Mouse (Mus musculus) stomach, postnatal 0 days (tissue): ENCODE results near the gene Reep3. TPM values are rescaled to one million over a fixed set of nuclear protein-coding genes. Genes with fewer than 3 reads are reported as not detected.

Experiments
- ATAC-seq: fragments of 200-750 bp; cut with Nextera tagmentation; 2 replicates; pipeline ENCODE4 v1.8.0; 2017; ENCODE audit not compliant: low FRiP score, low TSS enrichment
- DNase-seq: peaks from one replicate; pipeline ENCODE4 v3.0.0-alpha.2; 2016; ENCODE audit warnings: low spot score
- H3K27ac ChIP-seq: fragments of 300-500 bp; sonication (generic); replicated peaks from 2 replicates; pipeline ENCODE4 v1.5.1; 2014; ENCODE audit warnings: mild to moderate bottlenecking, control low read depth
- H3K27me3 ChIP-seq: fragments of 300-500 bp; sonication (generic); 2 replicates; pipeline ENCODE4 v1.6.1; 2014; ENCODE audit warnings: low read length; ENCODE audit not compliant: control insufficient read depth, insufficient read depth
- H3K36me3 ChIP-seq: fragments of 300-500 bp; sonication (generic); 2 replicates; pipeline ENCODE4 v1.6.1; 2014; ENCODE audit warnings: low read length, mixed read lengths; ENCODE audit not compliant: control insufficient read depth, insufficient read depth
- H3K4me1 ChIP-seq: fragments of 300-500 bp; sonication (generic); replicated peaks from 2 replicates; pipeline ENCODE4 v1.6.1; 2014; ENCODE audit warnings: antibody characterized with exemption; ENCODE audit not compliant: control insufficient read depth, insufficient read depth
- H3K4me2 ChIP-seq: fragments of 300-500 bp; sonication (generic); replicated peaks from 2 replicates; pipeline ENCODE4 v1.6.1; 2014; ENCODE audit warnings: low read depth, mild to moderate bottlenecking, control low read depth, moderate library complexity
- H3K4me3 ChIP-seq: fragments of 300-500 bp; sonication (generic); 2 replicates; pipeline ENCODE4 v1.5.1; 2014; ENCODE audit warnings: low read depth, low read length, control low read depth
- H3K9ac ChIP-seq: fragments of 300-500 bp; sonication (generic); 2 replicates; pipeline ENCODE4 v1.6.1; 2014; ENCODE audit warnings: mild to moderate bottlenecking, low read length, control low read depth, mixed read lengths
- H3K9me3 ChIP-seq: fragments of 300-500 bp; sonication (generic); 2 replicates; pipeline ENCODE4 v1.6.1; 2016; ENCODE audit warnings: low read length; ENCODE audit not compliant: control insufficient read depth
- CTCF ChIP-seq: IDR thresholded peaks from 2 replicates; pipeline ENCODE4 v1.5.1; 2016; ENCODE audit warnings: antibody characterized with exemption, low read depth, mild to moderate bottlenecking, moderate library complexity
- EP300 ChIP-seq: optimal IDR thresholded peaks from 2 replicates; pipeline ENCODE3; 2016; ENCODE audit warnings: antibody characterized with exemption
- WGBS: fragments of 180-500 bp; shearing (Covaris S2); extraction: QIAGEN DNeasy Blood & Tissue Kit; methylation state at CpG from one replicate; pipeline ENCODE4 v1.1.7; 2014; 5-methylcytosine and 5-hydroxymethylcytosine counted together
- polyA plus RNA-seq: library from polyadenylated mRNA; unstranded; fragments of >200 nt; fragmentation: Nextera tagmentation; extraction: Ambion mirVana; gene quantifications from 2 replicates; pipeline ENCODE4 v1.2.1, GENCODE M21; 2015

Reep3 gene
- 38.2 and 38.6 TPM in 2 replicates for polyA plus RNA-seq

DNA sequence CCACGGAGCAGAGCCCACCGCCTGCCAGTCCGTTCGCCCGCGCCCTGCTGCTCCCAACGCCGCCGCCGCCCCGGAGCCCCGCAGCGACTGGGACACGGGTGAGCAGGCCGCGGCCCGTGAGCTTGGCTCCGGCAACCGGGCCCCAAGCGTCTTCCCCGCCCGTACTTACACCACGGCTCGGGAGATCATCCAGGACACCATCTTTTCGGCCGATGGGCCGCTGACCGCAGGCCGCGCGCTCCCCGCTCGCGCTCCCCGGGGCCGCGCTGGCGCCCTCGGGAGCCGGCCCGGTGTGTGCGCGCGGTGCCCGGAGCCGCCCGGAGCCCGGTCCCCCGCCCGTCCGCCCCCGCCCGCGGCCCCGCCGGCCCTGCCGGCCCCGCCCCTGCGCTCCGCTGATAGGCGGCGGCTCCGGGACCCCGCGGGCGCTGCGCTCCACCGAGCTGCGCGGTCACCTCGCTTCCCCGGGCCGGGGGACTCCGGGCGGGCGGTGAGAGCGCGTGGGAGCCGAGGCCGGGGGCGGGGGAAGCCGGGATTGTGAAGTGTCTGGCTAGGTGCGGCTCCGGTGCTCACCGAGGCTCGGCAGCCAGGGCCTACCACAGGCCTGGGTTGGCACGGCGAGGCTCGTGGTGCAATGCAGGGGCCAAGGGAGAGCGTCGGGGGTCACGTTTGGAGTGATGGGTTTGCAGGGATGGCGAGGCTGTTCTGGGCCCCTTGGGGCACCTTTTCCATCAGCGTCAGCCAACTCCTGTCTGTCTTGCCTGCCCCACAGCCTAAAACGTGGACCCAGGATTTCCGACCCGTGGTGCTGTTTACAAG is at the start of gene Reep3:
Reep3 (minus strand) TSS at position 325 of the 816 bp plus-strand sequence.
- Histone ChIP-seq H3K27me3 (no peaks in the 10 kb centered on the region), H3K4me1 (0 out of 2 replicates have a peak, but pooled peaks cover 3% of the 10 kb centered on the region), H3K27ac (peak within 1 kb of the TSS; percentile 100), H3K36me3 (no peaks in the 10 kb centered on the region), H3K9me3 (no peaks in the 10 kb centered on the region), H3K4me3 (peak within 1 kb of the TSS; percentile 99), H3K4me2 (peak within 1 kb of the TSS; percentile 74), H3K9ac (peak within 1 kb of the TSS; percentile 100)
- WGBS = 0% methylated on average over 41 of the region's 97 CpGs
- DNase-seq (peak; percentile 81), ATAC-seq (peak; percentile 84)
- TF ChIP-seq CTCF (no peak), EP300 (no peak)

DNA sequence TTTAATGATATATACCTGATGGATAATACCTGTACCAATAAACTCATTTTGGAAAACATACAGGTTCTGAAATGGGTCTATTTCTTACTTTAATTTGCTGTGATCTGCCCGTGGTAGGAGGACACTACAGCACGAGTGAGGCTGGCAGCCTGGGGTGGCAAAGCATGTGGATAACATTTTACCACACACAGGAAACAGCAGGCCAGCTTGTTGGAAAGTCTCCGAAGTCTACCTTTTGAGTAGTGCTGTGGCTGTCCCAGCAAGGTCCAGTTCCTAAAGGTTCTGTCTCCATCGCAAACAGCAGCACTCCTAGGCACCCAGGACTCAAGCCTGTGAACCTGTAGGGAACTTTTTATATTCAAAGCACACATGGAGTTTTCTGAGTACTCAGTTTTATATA is 48.9 kb upstream of the Reep3 start:
- no peaks in the 10 kb centered on the region for H3K36me3 ChIP-seq
- ATAC-seq (no peak), DNase-seq (no peak)
- no peak overlapping the region for H3K4me3 ChIP-seq
- no peak overlapping the region for H3K27ac ChIP-seq
- no peaks in the 10 kb centered on the region for H3K27me3 ChIP-seq
- H3K4me2 ChIP-seq = no peak overlapping the region
- H3K4me1 ChIP-seq = no peaks in the 10 kb centered on the region
- no peaks in the 10 kb centered on the region for H3K9me3 ChIP-seq
- TF ChIP-seq EP300 (no peak), CTCF (no peak)
- H3K9ac ChIP-seq = no peak overlapping the region
- 85% methylated on average over 4 of the region's 4 CpGs for WGBS

DNA sequence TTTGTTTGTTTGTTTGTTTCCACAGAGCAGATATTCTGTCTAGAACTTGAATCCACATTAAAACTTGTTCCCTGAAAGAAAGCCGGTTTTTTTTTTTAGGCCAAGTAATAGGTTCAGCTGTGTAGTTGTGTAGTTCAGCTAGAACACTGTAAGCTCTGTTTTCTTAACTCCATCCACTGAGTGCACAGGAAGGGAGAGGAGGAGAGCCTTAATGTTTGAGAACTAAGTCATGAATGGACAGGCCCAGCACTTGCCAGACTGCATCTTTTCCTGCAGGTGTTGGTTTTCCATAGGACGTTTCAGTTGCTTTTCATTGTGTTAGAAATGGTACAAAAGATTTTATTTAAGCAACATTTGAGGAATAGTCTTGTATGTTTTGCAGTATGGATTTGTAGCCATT is 47.5 kb upstream of the Reep3 start:
- no peaks in the 10 kb centered on the region for H3K36me3 ChIP-seq
- H3K27me3 ChIP-seq = no peaks in the 10 kb centered on the region
- 58% methylated on average over 2 of the region's 2 CpGs for WGBS
- no peak overlapping the region for H3K4me2 ChIP-seq
- no peak overlapping the region for H3K27ac ChIP-seq
- DNase-seq (no peak), ATAC-seq (no peak)
- no peaks in the 10 kb centered on the region for H3K4me1 ChIP-seq
- TF ChIP-seq EP300 = no peak
- TF ChIP-seq CTCF = no peak
- H3K4me3 ChIP-seq = no peak overlapping the region
- no peak overlapping the region for H3K9ac ChIP-seq
- H3K9me3 ChIP-seq = no peaks in the 10 kb centered on the region

DNA sequence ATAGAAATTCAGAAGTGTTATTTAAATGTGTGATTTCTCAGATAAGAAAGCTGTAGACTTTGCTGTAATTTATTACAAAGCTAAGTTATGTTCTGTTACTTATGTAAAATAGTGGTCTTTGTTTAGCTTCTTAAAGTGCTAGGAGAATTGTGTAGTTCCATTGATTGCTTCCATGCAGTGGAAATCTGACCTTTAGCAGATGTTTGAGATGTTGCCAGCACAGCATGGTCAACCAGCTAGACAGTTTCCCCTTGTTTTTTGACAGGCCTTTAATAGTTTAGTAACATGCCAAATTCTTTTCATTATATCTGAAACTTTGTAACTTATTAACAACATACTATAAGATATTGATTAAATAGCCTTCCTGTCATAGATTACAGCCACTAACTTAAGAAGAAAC is 46.9 kb upstream of the Reep3 start:
- DNase-seq = no peak
- no peak overlapping the region for H3K4me3 ChIP-seq
- TF ChIP-seq CTCF = no peak
- TF ChIP-seq EP300 = no peak

DNA sequence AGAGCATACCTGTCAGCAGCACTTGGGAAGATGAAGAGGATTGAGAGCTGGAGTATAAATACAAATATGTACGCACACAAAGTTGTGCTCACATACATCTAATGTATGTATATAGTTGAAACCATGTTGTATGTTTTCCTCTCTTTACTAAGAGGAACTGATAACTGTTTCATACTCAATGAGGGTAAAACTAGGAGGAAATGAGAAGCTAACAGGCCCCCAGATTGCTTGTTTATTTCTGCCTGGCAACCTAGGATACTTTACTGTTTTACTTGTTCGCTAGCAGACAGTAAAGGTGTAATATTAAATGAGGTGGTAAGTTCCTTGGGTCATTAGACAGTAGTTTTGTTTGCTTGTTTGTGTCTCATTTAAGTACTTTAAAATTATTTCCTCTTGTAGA is 40.7 kb upstream of the Reep3 start:
- 86% methylated on average over 2 of the region's 2 CpGs for WGBS
- no peaks in the 10 kb centered on the region for H3K9me3 ChIP-seq
- H3K27ac ChIP-seq = no peak overlapping the region
- ATAC-seq (no peak), DNase-seq (no peak)
- H3K4me1 ChIP-seq = no peaks in the 10 kb centered on the region
- no peak overlapping the region for H3K4me2 ChIP-seq
- H3K27me3 ChIP-seq = no peaks in the 10 kb centered on the region
- H3K36me3 ChIP-seq = no peaks in the 10 kb centered on the region
- TF ChIP-seq EP300 = no peak
- no peak for TF ChIP-seq CTCF
- no peak overlapping the region for H3K9ac ChIP-seq
- H3K4me3 ChIP-seq = no peak overlapping the region

More for the DNA sequence above, 46.9 kb upstream of the Reep3 start:
- no peak overlapping the region for H3K9ac ChIP-seq
- no peaks in the 10 kb centered on the region for H3K36me3 ChIP-seq
- no peaks in the 10 kb centered on the region for H3K9me3 ChIP-seq
- no peak for ATAC-seq
- H3K4me2 ChIP-seq = no peak overlapping the region
- no peaks in the 10 kb centered on the region for H3K4me1 ChIP-seq
- H3K27ac ChIP-seq = no peak overlapping the region
- H3K27me3 ChIP-seq = no peaks in the 10 kb centered on the region

DNA sequence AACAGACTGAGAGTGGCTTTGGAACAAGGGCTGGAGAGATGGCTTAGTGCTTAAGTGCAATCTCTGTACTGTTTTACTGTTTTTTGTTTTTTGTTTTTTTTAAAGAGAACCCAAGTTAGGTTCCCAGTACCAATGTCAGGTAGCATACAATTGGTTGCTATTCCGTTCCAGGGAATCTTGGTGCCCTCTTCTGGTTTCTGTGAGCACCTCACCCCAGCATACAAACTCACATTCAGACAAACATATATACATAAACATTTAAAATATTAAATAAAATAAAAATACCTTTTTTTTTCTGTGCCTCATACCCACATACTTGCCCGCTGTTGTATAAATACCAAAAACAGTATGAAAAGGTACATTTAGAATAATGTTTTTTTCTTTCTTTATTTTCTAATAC is 37.6 kb upstream of the Reep3 start:
- H3K27ac ChIP-seq = no peak overlapping the region
- WGBS = 94% methylated on average over 2 of the region's 2 CpGs
- TF ChIP-seq EP300 (no peak), CTCF (peak; percentile 52)
- no peaks in the 10 kb centered on the region for H3K36me3 ChIP-seq
- no peaks in the 10 kb centered on the region for H3K9me3 ChIP-seq
- no peak overlapping the region for H3K9ac ChIP-seq
- ATAC-seq (no peak), DNase-seq (no peak)
- no peak overlapping the region for H3K4me3 ChIP-seq
- H3K27me3 ChIP-seq = no peaks in the 10 kb centered on the region
- H3K4me1 ChIP-seq = no peaks in the 10 kb centered on the region
- no peak overlapping the region for H3K4me2 ChIP-seq
